Mouse (Mus musculus) lung, adult 2 months (tissue): ENCODE data around the gene Cpa4.

Source experiments
- CTCF ChIP-seq: fragments of 200-500 bp; IDR thresholded peaks from 2 replicates; pipeline ENCODE4 v1.5.1; 2011; ENCODE audit warnings: mild to moderate bottlenecking, low read length, control low read depth; ENCODE audit not compliant: insufficient read depth
- POLR2A ChIP-seq: fragments of 200-500 bp; IDR thresholded peaks from 2 replicates; pipeline ENCODE4 v1.6.1; 2011; ENCODE audit warnings: low read depth, mild to moderate bottlenecking, control low read depth, low read length, borderline replicate concordance; ENCODE audit errors: extremely low read depth

DNA sequence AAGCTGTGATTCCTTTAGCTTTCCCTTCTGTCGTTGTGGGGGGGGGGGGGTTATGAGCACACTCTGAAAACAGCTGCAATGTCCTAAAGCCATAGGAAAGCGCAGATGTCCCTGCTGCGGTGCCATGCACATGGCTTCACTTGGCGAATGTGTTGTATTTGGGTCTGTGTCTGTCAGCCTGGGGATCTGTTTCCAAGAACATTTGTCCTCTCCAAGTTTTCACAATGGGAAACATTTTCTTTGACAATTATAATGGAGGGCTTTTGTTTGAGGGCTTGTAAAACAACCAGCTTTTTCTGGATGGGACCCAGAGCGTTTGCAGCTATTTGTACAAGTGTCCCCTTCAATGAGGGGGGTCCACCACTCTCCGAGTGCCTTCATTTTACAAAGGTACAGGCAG is 46.1 kb downstream of the Cpa4 start:
- TF ChIP-seq POLR2A (no peak), CTCF (no peak)
